Mouse (Mus musculus) embryonic fibroblast, embryonic 13.5 days (primary cell): ENCODE results near the gene Mgat4a.

Experiments
- CTCF ChIP-seq: IDR thresholded peaks from 2 replicates; pipeline ENCODE4 v1.5.1; 2011; ENCODE audit warnings: mild to moderate bottlenecking, control low read depth, low read length, moderate library complexity, borderline replicate concordance; ENCODE audit not compliant: insufficient read depth
- POLR2A ChIP-seq: IDR thresholded peaks from 2 replicates; pipeline ENCODE4 v1.6.1; 2011; ENCODE audit warnings: low read depth, mild to moderate bottlenecking, control low read depth, low read length, moderate library complexity

GRCm38 (mm10) chr1:37505348-37505730, 35.5 kb downstream of the Mgat4a start:
- TF ChIP-seq POLR2A: no peak
- TF ChIP-seq CTCF: no peak
